Mouse (Mus musculus) liver (tissue): ENCODE measurements around the gene Znhit3.

Experiments
- DNase-seq: peaks from one replicate; pipeline ENCODE4 v3.0.0-alpha.2; 2020; ENCODE audit warnings: mixed read lengths

The Znhit3 gene

GRCm38 (mm10) chr11:84873042-84873833, 42.9 kb downstream of the Znhit3 start:
- peak; percentile 35 for DNase-seq

- no peak for DNase-seq
These were observed 44.6 kb downstream of the Znhit3 start for GRCm38 (mm10) chr11:84871548-84872069.

- DNase-seq = no peak
These were observed 45.1 kb downstream of the Znhit3 start for GRCm38 (mm10) chr11:84871046-84871445.

DNA sequence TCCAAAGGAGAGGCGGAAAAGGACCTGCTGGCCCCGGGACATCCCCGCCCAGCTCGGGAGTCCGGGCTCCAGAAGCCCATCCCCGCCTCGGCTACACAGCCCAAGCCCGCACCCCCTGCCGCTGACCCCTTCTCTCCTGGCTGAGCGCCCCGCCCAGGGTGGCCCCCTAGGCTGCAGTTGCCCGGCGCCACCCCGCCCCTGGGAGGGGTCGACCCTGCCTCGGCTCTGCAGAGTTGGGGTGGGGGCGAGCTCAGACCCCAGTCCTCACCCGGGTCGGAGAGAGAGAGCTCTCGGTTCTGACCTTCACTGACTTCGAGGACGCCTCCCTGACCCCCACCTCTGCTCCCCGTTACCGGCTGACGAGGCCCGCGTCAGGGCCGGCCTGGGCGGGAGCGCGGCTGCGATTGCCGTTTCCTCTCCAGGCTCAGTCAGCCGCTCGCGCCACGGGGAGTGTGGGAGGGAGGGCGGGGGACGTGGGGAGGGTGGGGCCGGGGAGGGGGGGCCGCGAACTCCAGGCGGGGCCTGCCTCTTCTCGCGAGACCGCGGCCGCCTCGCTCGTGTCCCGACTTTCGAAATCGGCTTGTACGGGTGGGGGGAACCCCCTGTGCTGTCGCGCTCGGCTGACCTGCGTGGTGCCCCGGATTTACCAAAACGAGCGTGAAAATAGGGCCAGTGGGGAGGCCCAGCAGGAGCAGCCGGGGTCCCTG, 45.7 kb downstream of the Znhit3 start, which contains the start of gene Ggnbp2:
Ggnbp2 (minus strand) TSS at position 481 of the 707 bp plus-strand sequence.
- DNase-seq = peak; percentile 96

GRCm38 (mm10) chr11:84869537-84870232, 46.5 kb downstream of the Znhit3 start:
- peak; percentile 94 for DNase-seq

DNA sequence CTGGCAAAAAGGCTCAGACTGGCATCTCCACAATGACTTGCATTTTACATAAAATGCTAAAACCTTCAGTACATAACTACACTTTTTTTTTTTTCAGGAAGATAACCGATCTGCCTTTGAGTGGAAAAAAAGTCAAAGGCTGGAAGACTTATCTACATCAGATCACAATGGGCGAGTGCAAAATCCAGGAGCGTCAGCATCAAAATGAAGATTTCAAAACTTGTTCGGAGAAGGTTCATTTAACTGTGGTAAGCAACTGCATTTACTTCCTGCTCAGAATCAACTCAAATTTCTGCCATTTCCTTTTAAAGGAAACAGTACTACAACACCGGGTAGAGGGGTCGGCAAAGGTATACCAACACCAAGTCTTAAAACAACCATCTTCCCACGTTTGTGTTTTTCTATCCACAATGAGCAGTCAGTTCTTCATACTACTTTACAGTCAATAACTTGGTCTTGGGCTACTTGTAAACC, 47.3 kb downstream of the Znhit3 start:
- DNase-seq = no peak

DNA sequence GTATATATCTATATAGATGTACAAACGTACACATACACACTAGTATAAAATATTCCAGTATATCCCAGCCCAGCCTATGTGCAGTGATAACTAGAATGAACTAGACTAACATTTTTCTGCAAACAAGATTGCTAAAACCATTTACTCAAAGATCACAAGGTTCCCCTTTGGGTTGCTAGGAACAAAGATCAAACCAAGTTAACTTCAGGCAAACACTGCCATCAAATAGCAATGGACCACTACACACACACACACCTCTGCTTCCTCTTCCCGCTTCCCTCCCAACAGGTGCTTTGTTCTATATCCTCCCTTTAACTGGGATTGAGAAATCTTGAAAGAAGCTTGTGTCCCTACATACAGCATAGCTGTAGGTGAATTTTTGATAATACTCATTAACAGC, 48.6 kb downstream of the Znhit3 start:
- DNase-seq = no peak

DNA sequence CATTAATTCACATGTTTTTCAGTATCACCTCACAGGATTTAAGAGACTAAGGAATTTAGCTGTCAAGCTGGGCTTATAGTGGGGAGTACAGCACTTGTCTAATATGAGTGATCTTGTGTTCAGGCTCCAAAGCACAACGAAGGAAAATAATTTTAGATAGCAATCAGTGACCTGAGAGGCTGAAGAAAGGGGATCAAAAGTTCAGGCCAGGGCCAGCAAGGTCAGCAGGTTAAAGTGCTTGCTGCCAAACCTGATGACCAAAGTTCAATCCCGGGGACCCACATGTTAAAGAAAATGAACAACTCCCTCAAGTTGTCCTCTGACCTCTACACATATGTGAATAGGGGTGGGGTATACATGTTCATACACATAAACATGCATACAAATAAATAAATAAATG, 50.9 kb downstream of the Znhit3 start:
- DNase-seq = no peak
